Mouse (Mus musculus) MEL (cell line): ENCODE results near the gene Rdh13.
A peak's percentile ranks its signal among the peaks of the same experiment; 100 is the strongest.

ENCODE experiments used
- BHLHE40 ChIP-seq: IDR thresholded peaks from 2 replicates; pipeline ENCODE4 v1.6.1; 2012; ENCODE audit warnings: low read depth, mild to moderate bottlenecking, inconsistent platforms, low read length, improper control_type of control experiment, borderline replicate concordance
- CHD2 ChIP-seq: IDR thresholded peaks from 2 replicates; pipeline ENCODE4 v1.6.1; 2011; ENCODE audit warnings: low read length, improper control_type of control experiment
- CTCF ChIP-seq, 3 experiments: IDR thresholded peaks in 2 of 3; conservative IDR thresholded peaks in 1 of 3; 2 replicates each; pipeline ENCODE4 v1.5.1; 2011 to 2012; ENCODE audit warnings: low read length in 3 of 3, low read depth in 2 of 3, mild to moderate bottlenecking in 2 of 3, improper control_type of control experiment in 1 of 3, inconsistent platforms in 1 of 3, mixed read lengths in 1 of 3, moderate library complexity in 1 of 3; ENCODE audit not compliant: control insufficient read depth in 1 of 3, insufficient read depth in 1 of 3, poor library complexity in 1 of 3, severe bottlenecking in 1 of 3
- E2F4 ChIP-seq: IDR thresholded peaks from 2 replicates; pipeline ENCODE4 v1.6.1; 2011; ENCODE audit warnings: low read depth, low read length, improper control_type of control experiment, borderline replicate concordance
- ELF1 ChIP-seq: IDR thresholded peaks from 2 replicates; pipeline ENCODE4 v1.6.1; 2014; ENCODE audit warnings: low read depth, mild to moderate bottlenecking, inconsistent platforms, low read length, improper control_type of control experiment, moderate library complexity
- EP300 ChIP-seq, 2 experiments: IDR thresholded peaks; 2 replicates each; pipeline ENCODE4 v1.6.1; 2011; ENCODE audit warnings: improper control_type of control experiment in 2 of 2, low read length in 2 of 2, low read depth in 1 of 2, mild to moderate bottlenecking in 1 of 2
- ETS1 ChIP-seq: IDR thresholded peaks from 2 replicates; pipeline ENCODE4 v1.6.1; 2012; ENCODE audit warnings: low read depth, mild to moderate bottlenecking, inconsistent platforms, low read length, improper control_type of control experiment, moderate library complexity
- KAT2A ChIP-seq: conservative IDR thresholded peaks from 2 replicates; pipeline ENCODE4 v1.6.1; 2012; ENCODE audit warnings: low read depth, low read length, improper control_type of control experiment, inconsistent platforms
- MAX ChIP-seq: IDR thresholded peaks from 2 replicates; pipeline ENCODE4 v1.6.1; 2011; ENCODE audit warnings: low read length, improper control_type of control experiment
- POLR2A ChIP-seq, 2 experiments: IDR thresholded peaks; 2 replicates each; pipeline ENCODE4 v1.6.1; 2011 to 2012; ENCODE audit warnings: low read length in 2 of 2, mild to moderate bottlenecking in 2 of 2, control low read depth in 1 of 2, improper control_type of control experiment in 1 of 2, low read depth in 1 of 2, moderate library complexity in 1 of 2; ENCODE audit not compliant: control insufficient read depth in 1 of 2, insufficient read depth in 1 of 2, poor library complexity in 1 of 2
- RAD21 ChIP-seq: IDR thresholded peaks from 2 replicates; pipeline ENCODE4 v1.6.1; 2011; ENCODE audit warnings: mild to moderate bottlenecking, low read depth, low read length, improper control_type of control experiment
- SIN3A ChIP-seq: IDR thresholded peaks from 2 replicates; pipeline ENCODE4 v1.6.1; 2012; ENCODE audit warnings: low read length, improper control_type of control experiment, inconsistent platforms
- TAL1 ChIP-seq: IDR thresholded peaks from 2 replicates; pipeline ENCODE4 v1.6.1; 2012; ENCODE audit warnings: mild to moderate bottlenecking, inconsistent platforms, low read length, moderate library complexity, mixed read lengths
- ZC3H11A ChIP-seq: IDR thresholded peaks from 2 replicates; pipeline ENCODE4 v1.6.1; 2012; ENCODE audit warnings: low read depth, mild to moderate bottlenecking, inconsistent platforms, low read length, improper control_type of control experiment

DNA sequence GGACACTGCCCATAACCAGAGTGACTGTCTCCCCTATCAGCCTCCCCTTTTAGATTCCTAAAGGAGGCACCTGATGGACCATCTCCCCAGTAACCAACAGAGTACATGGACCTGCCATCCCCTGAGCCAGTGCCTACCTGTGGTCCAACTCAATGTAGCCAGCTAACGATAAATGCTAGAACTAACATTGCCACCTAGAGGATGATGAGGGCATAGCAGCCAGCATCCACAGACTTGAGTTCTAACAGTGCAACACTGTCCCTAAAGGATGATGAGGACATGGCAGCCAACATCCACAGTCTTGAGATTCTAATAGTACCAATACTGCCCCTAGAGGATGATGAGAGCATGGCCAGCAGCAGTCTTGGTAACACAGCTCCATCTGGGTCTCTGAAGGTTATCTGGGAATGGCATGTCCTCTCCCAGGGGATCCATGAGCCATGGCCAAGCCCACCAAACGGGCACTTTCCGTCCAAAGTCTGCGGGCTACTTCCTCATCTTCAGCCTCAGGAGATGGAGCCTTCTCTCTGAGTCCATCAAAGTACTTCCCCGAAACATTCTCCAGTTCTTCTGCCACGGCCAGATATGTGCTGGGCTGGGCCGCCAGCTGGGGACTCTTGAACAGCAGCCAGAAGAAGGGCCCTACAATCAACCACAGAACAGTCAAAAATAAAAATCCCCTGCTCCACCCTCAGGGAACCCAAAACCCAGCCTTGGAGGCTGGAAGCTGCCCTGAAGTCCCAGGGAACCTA, 18.1 kb downstream of the Rdh13 start:
- peak; percentile 70; the same call in 1 of the 2 replicates for TF ChIP-seq SIN3A
- TF ChIP-seq CTCF (IDR thresholded peaks at IDR 0.05 in 2 of 3, conservative IDR thresholded peaks at IDR 0.05 in 1 of 3; ENCODE audit: control insufficient read depth in 1 of 3, insufficient read depth in 1 of 3, low read depth in 2 of 3, low read length in 3 of 3, poor library complexity in 1 of 3, severe bottlenecking in 1 of 3): peak; percentile 54 to 100 (median 99)
- TF ChIP-seq RAD21: peak; percentile 84
- no peak for TF ChIP-seq POLR2A (IDR thresholded peaks at IDR 0.05; ENCODE audit: control insufficient read depth in 1 of 2, insufficient read depth in 1 of 2, low read depth in 1 of 2, low read length in 2 of 2, poor library complexity in 1 of 2)
- TF ChIP-seq EP300 (IDR thresholded peaks at IDR 0.05; ENCODE audit: low read depth in 1 of 2, low read length in 2 of 2): peak; percentile 79 to 87
- no peak for TF ChIP-seq CHD2
- peak; percentile 49 for TF ChIP-seq ZC3H11A
- TF ChIP-seq ETS1: peak; percentile 94
- no peak for TF ChIP-seq BHLHE40
- 0 out of 2 replicates have a peak, but pooled peaks have one; percentile 26 for TF ChIP-seq ELF1
- TF ChIP-seq MAX: no peak
- no peak for TF ChIP-seq KAT2A
- TF ChIP-seq TAL1: peak; percentile 87
- no peak for TF ChIP-seq E2F4
